Mouse (Mus musculus): ENCODE data around the gene Usp37.

DNA sequence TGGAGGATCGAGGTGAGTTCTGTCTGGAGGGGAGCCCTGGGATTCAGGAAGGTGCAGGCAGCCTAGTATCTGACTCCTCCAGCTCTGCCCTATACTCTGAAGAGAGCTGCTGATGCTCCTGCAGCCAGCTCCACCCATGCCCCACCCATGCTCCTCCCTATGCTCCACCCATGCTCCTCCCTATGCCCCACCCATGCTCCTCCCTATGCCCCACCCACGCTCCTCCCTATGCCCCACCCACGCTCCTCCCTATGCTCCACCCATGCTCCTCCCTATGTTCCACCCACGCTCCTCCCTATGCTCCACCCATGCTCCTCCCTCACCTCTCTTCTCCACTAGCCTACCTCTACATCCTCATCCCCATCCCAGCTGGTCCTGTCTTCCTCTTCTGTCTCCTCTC, 128.9 kb downstream of the Usp37 start:
- no peak for TF ChIP-seq CTCF (IDR thresholded peaks at IDR 0.05; ENCODE audit: low read depth)
- no peak for TF ChIP-seq EP300 (IDR thresholded peaks at IDR 0.05; ENCODE audit: low read depth)
